Comparison of ENCODE assay signal across 8 mouse cellular contexts in the genomic region with DNA sequence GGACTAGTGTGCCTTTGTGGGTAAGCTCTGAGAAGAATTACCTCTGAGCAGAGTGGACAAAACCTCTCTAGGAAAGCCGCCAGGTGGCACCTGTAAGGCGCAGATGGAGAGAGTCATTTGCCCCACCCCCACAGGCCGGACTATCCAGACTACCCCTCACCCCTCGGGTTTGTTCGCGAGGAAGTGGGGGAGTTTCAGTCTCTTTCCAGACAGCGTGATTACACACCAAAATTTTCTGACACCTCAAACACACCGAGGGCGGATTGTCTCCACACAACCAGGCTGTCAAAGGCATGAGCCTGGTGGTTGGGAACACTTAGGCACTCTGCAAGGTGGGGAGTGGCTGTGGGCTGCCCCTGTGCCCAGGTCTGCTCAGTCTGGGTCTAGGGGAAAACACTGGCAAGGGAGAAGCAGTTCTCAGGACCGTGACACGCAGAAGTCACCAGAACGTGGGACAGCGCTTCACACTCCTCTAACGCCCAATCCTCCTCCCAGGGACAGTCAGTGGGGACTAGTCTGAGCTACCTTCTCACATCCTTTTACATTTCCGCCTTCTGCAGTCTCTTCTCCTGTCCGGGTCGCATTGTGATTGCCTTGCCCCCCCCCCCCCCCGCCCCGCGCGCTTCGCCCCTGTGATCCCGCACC. TPM values are rescaled to one million over a fixed set of nuclear protein-coding genes. Genes with fewer than 3 reads are reported as not detected.
DNase-seq lines count a peak whose midpoint lies in the region; ATAC-seq and TF ChIP-seq lines count a peak whose summit lies in the region.

No protein-coding gene starts in this region.

- WGBS in intestine, postnatal 0 days: 0% methylated on average over 18 of the region's 23 CpGs
- 2% methylated on average over 22 of the region's 23 CpGs for WGBS in midbrain, embryonic 10.5 days

- H3K4me1 ChIP-seq in intestine, postnatal 0 days (replicated peaks; ENCODE audit: control insufficient read depth, insufficient read depth, low read length): no peaks in the 10 kb centered on the region; the same call in 1 of the 2 replicates
- peaks cover 17% of the 10 kb centered on the region for H3K4me1 ChIP-seq in midbrain, embryonic 10.5 days

- DNase-seq in adrenal gland, adult (ENCODE audit: inconsistent age in 2 of 2, low spot score in 1 of 2): peak; percentile 49 to 85
- DNase-seq in cerebellum, postnatal 14 days: peak; percentile 95 to 98
- peak; percentile 16 for DNase-seq in gastrocnemius, postnatal 14 days
- DNase-seq in left cerebral cortex, postnatal 4 days: peak; percentile 87
- peak; percentile 56 for DNase-seq in midbrain, embryonic 10.5 days (ENCODE audit: low spot score)
- peak; percentile 68 for DNase-seq in right cerebral cortex, postnatal 36 days (ENCODE audit: low spot score in 2 of 2)
- no peak for DNase-seq in adipocyte (ENCODE audit: low spot score)

- peak overlapping the region; percentile 93 for H3K4me2 ChIP-seq in intestine, postnatal 0 days (replicated peaks; ENCODE audit: low read depth)

- no peak overlapping the region for H3K27ac ChIP-seq in intestine, postnatal 0 days (ENCODE audit: low read depth, low read length)
- H3K27ac ChIP-seq in midbrain, embryonic 10.5 days (replicated peaks): peak overlapping the region; percentile 72; the same call in 1 of the 2 replicates

- peaks cover 5% of the 10 kb centered on the region; the same call in 1 of the 2 replicates for H3K27me3 ChIP-seq in intestine, postnatal 0 days (replicated peaks; ENCODE audit: control insufficient read depth, insufficient read depth, low read length)
- H3K27me3 ChIP-seq in midbrain, embryonic 10.5 days (ENCODE audit: low read depth, poor library complexity, severe bottlenecking): peaks cover 21% of the 10 kb centered on the region

- ATAC-seq in intestine, postnatal 0 days: 0 out of 2 replicates have a peak, but pooled peaks have one; percentile 33

- TF ChIP-seq CTCF in intestine, postnatal 0 days (IDR thresholded peaks at IDR 0.05; ENCODE audit: low read depth): peak; percentile 65

- intact Hi-C loops in gastrocnemius, postnatal 14 days (cut with DNase I; ENCODE audit: low total_unique reads): loop anchor here (10.0 kb wide), 1 partner anchor 463 kb away; no protein-coding TSS in a partner anchor
- intact Hi-C loops in left cerebral cortex, postnatal 4 days (cut with DNase I): loop anchor here (10.0 kb wide), 2 partner anchors 277 to 683 kb away; no protein-coding TSS in a partner anchor

- peak overlapping the region; percentile 53 for H3K4me3 ChIP-seq in intestine, postnatal 0 days (ENCODE audit: low read depth, low read length)
- H3K4me3 ChIP-seq in midbrain, embryonic 10.5 days: peak overlapping the region; percentile 77

- H3K9ac ChIP-seq in intestine, postnatal 0 days (ENCODE audit: low read depth, low read length): 0 out of 2 replicates have a peak overlapping the region, but pooled peaks have one; percentile 26

- no peaks in the 10 kb centered on the region for H3K36me3 ChIP-seq in intestine, postnatal 0 days (ENCODE audit: control insufficient read depth, insufficient read depth)
- H3K36me3 ChIP-seq in midbrain, embryonic 10.5 days: no peaks in the 10 kb centered on the region

- no peaks in the 10 kb centered on the region for H3K9me3 ChIP-seq in intestine, postnatal 0 days (ENCODE audit: control insufficient read depth)
- H3K9me3 ChIP-seq in midbrain, embryonic 10.5 days (replicated peaks): no peaks in the 10 kb centered on the region

RNA-seq across cellular contexts. Expression of gene Inpp4b, which starts 0.6 kb away (rescaled TPM):
- total RNA-seq in gastrocnemius, postnatal 14 days (2021): 10 to 100 TPM; 13.2 to 16.5 TPM
- polyA plus RNA-seq in intestine, postnatal 0 days (2015; fragmentation: Nextera tagmentation; extraction: Ambion mirVana): 4.1 and 4.6 TPM in 2 replicates
- 1 to 10 TPM; 8.1 to 9.8 TPM for total RNA-seq in left cerebral cortex, postnatal 4 days (2021)
- polyA plus RNA-seq in midbrain, embryonic 10.5 days (2016; fragmentation: Nextera tagmentation; extraction: Ambion mirVana): 3.7 and 4.1 TPM in 2 replicates
